Mouse (Mus musculus) stomach, postnatal 0 days (tissue): ENCODE measurements around the gene Zfp488.

Experiments used
- CTCF ChIP-seq: IDR thresholded peaks from 2 replicates; pipeline ENCODE4 v1.5.1; 2016; ENCODE audit warnings: antibody characterized with exemption, low read depth, mild to moderate bottlenecking, moderate library complexity
- EP300 ChIP-seq: optimal IDR thresholded peaks from 2 replicates; pipeline ENCODE3; 2016; ENCODE audit warnings: antibody characterized with exemption

DNA sequence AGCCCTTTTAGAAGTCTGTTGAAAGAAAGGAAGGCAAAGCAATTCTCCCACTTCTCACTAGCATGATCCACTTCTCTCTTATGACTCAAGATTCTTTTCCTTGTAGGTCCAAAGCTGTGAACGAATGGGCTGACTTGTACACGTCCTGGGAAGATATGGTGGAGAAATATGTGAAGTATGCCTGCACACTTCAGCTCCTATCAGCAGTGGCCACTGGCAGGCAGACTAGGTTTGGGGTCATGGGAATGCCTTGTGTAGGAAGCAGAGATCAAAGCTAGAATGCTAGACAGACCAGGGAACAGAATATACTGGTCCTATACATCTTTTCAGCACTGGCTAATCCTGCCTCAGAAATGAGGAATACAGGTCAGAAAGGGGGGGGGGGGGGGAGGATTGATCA is 48.1 kb upstream of the Zfp488 start:
- TF ChIP-seq CTCF, result no peak
- TF ChIP-seq EP300, result no peak
